Mouse (Mus musculus): ENCODE data around the gene Lgalsl.

DNA sequence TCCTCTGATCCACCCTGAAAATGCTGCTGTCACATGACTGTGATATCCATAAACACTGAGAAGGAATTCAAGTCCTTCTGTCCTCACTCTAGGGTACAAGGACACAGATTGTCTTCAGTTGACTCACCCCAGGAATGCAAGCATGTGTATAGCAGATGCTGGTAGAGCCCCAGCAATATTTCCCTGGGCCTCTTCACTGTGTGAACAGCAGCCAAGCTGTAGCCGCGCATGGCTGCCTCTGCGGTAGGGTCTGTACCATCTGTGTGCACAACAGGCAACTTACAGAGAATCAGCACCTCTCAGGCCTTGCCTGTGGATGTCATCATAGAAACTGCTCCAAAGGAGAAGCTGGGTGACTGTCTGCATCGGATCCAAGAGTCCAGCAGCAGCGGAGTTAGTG is 47.8 kb upstream of the Lgalsl start:
- TF ChIP-seq GATA1 (IDR thresholded peaks at IDR 0.05; ENCODE audit: borderline replicate concordance, low read length) (no peak), FLI1 (IDR thresholded peaks at IDR 0.05; ENCODE audit: low read length) (no peak)
